Mouse (Mus musculus) lung, postnatal 14 days (tissue): ENCODE results near the gene 1700017B05Rik.

Source experiments
- DNase-seq: peaks from one replicate; pipeline ENCODE4 v3.0.0; 2021

Gene 1700017B05Rik

GRCm38 (mm10) chr9:57271837-57272562 is 9.6 kb upstream of the 1700017B05Rik start:
- no peak for DNase-seq

GRCm38 (mm10) chr9:57271081-57271480 is 8.7 kb upstream of the 1700017B05Rik start:
- DNase-seq = no peak

- no peak for DNase-seq
Observed at GRCm38 (mm10) chr9:57270399-57270798, 8.0 kb upstream of the 1700017B05Rik start.

- DNase-seq = no peak
Observed at GRCm38 (mm10) chr9:57269384-57269783, 7.0 kb upstream of the 1700017B05Rik start.

GRCm38 (mm10) chr9:57268575-57268974 is 6.2 kb upstream of the 1700017B05Rik start:
- DNase-seq = no peak

- DNase-seq = no peak
Observed at GRCm38 (mm10) chr9:57268078-57268477, 5.7 kb upstream of the 1700017B05Rik start.

- DNase-seq = no peak
Observed at GRCm38 (mm10) chr9:57267421-57267820, 5.0 kb upstream of the 1700017B05Rik start.

GRCm38 (mm10) chr9:57265125-57265524 is 2.7 kb upstream of the 1700017B05Rik start:
- no peak for DNase-seq

- no peak for DNase-seq
Observed at GRCm38 (mm10) chr9:57262795-57263684, 628 bp upstream of the 1700017B05Rik start.

GRCm38 (mm10) chr9:57261516-57261912 is 898 bp downstream of the 1700017B05Rik start:
- peak; percentile 73 for DNase-seq

- no peak for DNase-seq
Observed at GRCm38 (mm10) chr9:57260940-57261339, 1.5 kb downstream of the 1700017B05Rik start.

GRCm38 (mm10) chr9:57259736-57260135 is 2.7 kb downstream of the 1700017B05Rik start:
- DNase-seq = peak; percentile 98

- DNase-seq = no peak
Observed at GRCm38 (mm10) chr9:57257627-57258026, 4.8 kb downstream of the 1700017B05Rik start.

GRCm38 (mm10) chr9:57256861-57257260 is 5.6 kb downstream of the 1700017B05Rik start:
- no peak for DNase-seq

- no peak for DNase-seq
Observed at GRCm38 (mm10) chr9:57256309-57256708, 6.1 kb downstream of the 1700017B05Rik start.

GRCm38 (mm10) chr9:57254823-57255495 is 7.5 kb downstream of the 1700017B05Rik start:
- DNase-seq = no peak

- DNase-seq = no peak
Observed at GRCm38 (mm10) chr9:57254061-57254460, 8.4 kb downstream of the 1700017B05Rik start.

GRCm38 (mm10) chr9:57251139-57251538 is 11.3 kb downstream of the 1700017B05Rik start:
- no peak for DNase-seq

- no peak for DNase-seq
Observed at GRCm38 (mm10) chr9:57250026-57250425, 12.4 kb downstream of the 1700017B05Rik start.

- DNase-seq = no peak
Observed at GRCm38 (mm10) chr9:57248030-57248942, 14.1 kb downstream of the 1700017B05Rik start.

- DNase-seq = no peak
Observed at GRCm38 (mm10) chr9:57247201-57247671, 15.2 kb downstream of the 1700017B05Rik start.

- no peak for DNase-seq
Observed at GRCm38 (mm10) chr9:57246482-57246881, 15.9 kb downstream of the 1700017B05Rik start.
